Mouse (Mus musculus): ENCODE data around the gene H2-M2. TPM values are rescaled to one million over a fixed set of nuclear protein-coding genes. Genes with fewer than 3 reads are reported as not detected.

The H2-M2 gene
- 0.52 TPM for polyA plus RNA-seq (2014; fragmentation: Illumina TruSeq; extraction: RNeasy Lipid Tissue Mini Kit (QIAGEN cat#74804); ENCODE audit: low read depth, low replicate concordance)

GRCm38 (mm10) chr17:37483452-37483851, at the start of gene H2-M2:
Gene H2-M2 (minus strand): TSS chr17:37483552.

GRCm38 (mm10) chr17:37507730-37508129, 24.4 kb upstream of the H2-M2 start, which contains the start of gene Olfr111:
Gene Olfr111 (plus strand): TSS chr17:37508030.

GRCm38 (mm10) chr17:37491930-37492518, 8.7 kb upstream of the H2-M2 start, which contains the start of gene Olfr110:
Gene Olfr110 (plus strand): TSS chr17:37492468.

GRCm38 (mm10) chr17:37458616-37459015, 24.7 kb downstream of the H2-M2 start, which contains the start of gene Olfr109:
Gene Olfr109 (plus strand): TSS chr17:37458916.

GRCm38 (mm10) chr17:37445180-37445579, 38.2 kb downstream of the H2-M2 start, which contains the start of gene Olfr108:
Gene Olfr108 (plus strand): TSS chr17:37445480.

Other genes starting within 250 kb of the H2-M2 start
- gene Olfr97, start 246.2 kb downstream of the H2-M2 start, polyA plus RNA-seq (2014; fragmentation: Illumina TruSeq; extraction: RNeasy Lipid Tissue Mini Kit (QIAGEN cat#74804); ENCODE audit: low read depth, low replicate concordance), result not detected
- not detected for gene Olfr98, start 219.8 kb downstream of the H2-M2 start, polyA plus RNA-seq (2014; fragmentation: Illumina TruSeq; extraction: RNeasy Lipid Tissue Mini Kit (QIAGEN cat#74804); ENCODE audit: low read depth, low replicate concordance)
- gene H2-M3, start 213.3 kb downstream of the H2-M2 start, polyA plus RNA-seq (2014; fragmentation: Illumina TruSeq; extraction: RNeasy Lipid Tissue Mini Kit (QIAGEN cat#74804); ENCODE audit: low read depth, low replicate concordance), result 0.58 TPM
- not detected for gene Olfr99, start 200.1 kb downstream of the H2-M2 start, polyA plus RNA-seq (2014; fragmentation: Illumina TruSeq; extraction: RNeasy Lipid Tissue Mini Kit (QIAGEN cat#74804); ENCODE audit: low read depth, low replicate concordance)
- not detected for gene Olfr101, start 179.2 kb downstream of the H2-M2 start, polyA plus RNA-seq (2014; fragmentation: Illumina TruSeq; extraction: RNeasy Lipid Tissue Mini Kit (QIAGEN cat#74804); ENCODE audit: low read depth, low replicate concordance)
- not detected for gene Olfr102, start 166.5 kb downstream of the H2-M2 start, polyA plus RNA-seq (2014; fragmentation: Illumina TruSeq; extraction: RNeasy Lipid Tissue Mini Kit (QIAGEN cat#74804); ENCODE audit: low read depth, low replicate concordance)
- not detected for gene Olfr103, start 143.9 kb downstream of the H2-M2 start, polyA plus RNA-seq (2014; fragmentation: Illumina TruSeq; extraction: RNeasy Lipid Tissue Mini Kit (QIAGEN cat#74804); ENCODE audit: low read depth, low replicate concordance)
- not detected for gene Olfr104-ps, start 124.0 kb downstream of the H2-M2 start, polyA plus RNA-seq (2014; fragmentation: Illumina TruSeq; extraction: RNeasy Lipid Tissue Mini Kit (QIAGEN cat#74804); ENCODE audit: low read depth, low replicate concordance)
- gene Olfr105-ps, start 104.5 kb downstream of the H2-M2 start, polyA plus RNA-seq (2014; fragmentation: Illumina TruSeq; extraction: RNeasy Lipid Tissue Mini Kit (QIAGEN cat#74804); ENCODE audit: low read depth, low replicate concordance), result not detected
- not detected for gene Olfr106-ps, start 93.2 kb downstream of the H2-M2 start, polyA plus RNA-seq (2014; fragmentation: Illumina TruSeq; extraction: RNeasy Lipid Tissue Mini Kit (QIAGEN cat#74804); ENCODE audit: low read depth, low replicate concordance)
- gene Olfr107, start 84.3 kb downstream of the H2-M2 start, polyA plus RNA-seq (2014; fragmentation: Illumina TruSeq; extraction: RNeasy Lipid Tissue Mini Kit (QIAGEN cat#74804); ENCODE audit: low read depth, low replicate concordance), result not detected
- gene Olfr108, start 38.1 kb downstream of the H2-M2 start, polyA plus RNA-seq (2014; fragmentation: Illumina TruSeq; extraction: RNeasy Lipid Tissue Mini Kit (QIAGEN cat#74804); ENCODE audit: low read depth, low replicate concordance), result not detected
- not detected for gene Olfr109, start 24.6 kb downstream of the H2-M2 start, polyA plus RNA-seq (2014; fragmentation: Illumina TruSeq; extraction: RNeasy Lipid Tissue Mini Kit (QIAGEN cat#74804); ENCODE audit: low read depth, low replicate concordance)
- gene Olfr110, start 8.9 kb upstream of the H2-M2 start, polyA plus RNA-seq (2014; fragmentation: Illumina TruSeq; extraction: RNeasy Lipid Tissue Mini Kit (QIAGEN cat#74804); ENCODE audit: low read depth, low replicate concordance), result not detected
- not detected for gene Olfr111, start 24.5 kb upstream of the H2-M2 start, polyA plus RNA-seq (2014; fragmentation: Illumina TruSeq; extraction: RNeasy Lipid Tissue Mini Kit (QIAGEN cat#74804); ENCODE audit: low read depth, low replicate concordance)
- gene Olfr112, start 85.9 kb upstream of the H2-M2 start, polyA plus RNA-seq (2014; fragmentation: Illumina TruSeq; extraction: RNeasy Lipid Tissue Mini Kit (QIAGEN cat#74804); ENCODE audit: low read depth, low replicate concordance), result not detected
- not detected for gene Olfr113, start 94.1 kb upstream of the H2-M2 start, polyA plus RNA-seq (2014; fragmentation: Illumina TruSeq; extraction: RNeasy Lipid Tissue Mini Kit (QIAGEN cat#74804); ENCODE audit: low read depth, low replicate concordance)
- not detected for gene Olfr114, start 109.2 kb upstream of the H2-M2 start, polyA plus RNA-seq (2014; fragmentation: Illumina TruSeq; extraction: RNeasy Lipid Tissue Mini Kit (QIAGEN cat#74804); ENCODE audit: low read depth, low replicate concordance)
- not detected for gene Olfr115, start 143.6 kb upstream of the H2-M2 start, polyA plus RNA-seq (2014; fragmentation: Illumina TruSeq; extraction: RNeasy Lipid Tissue Mini Kit (QIAGEN cat#74804); ENCODE audit: low read depth, low replicate concordance)
- gene Olfr116, start 143.6 kb upstream of the H2-M2 start, polyA plus RNA-seq (2014; fragmentation: Illumina TruSeq; extraction: RNeasy Lipid Tissue Mini Kit (QIAGEN cat#74804); ENCODE audit: low read depth, low replicate concordance), result not detected
- gene Olfr117, start 180.2 kb upstream of the H2-M2 start, polyA plus RNA-seq (2014; fragmentation: Illumina TruSeq; extraction: RNeasy Lipid Tissue Mini Kit (QIAGEN cat#74804); ENCODE audit: low read depth, low replicate concordance), result not detected
- gene Olfr118, start 183.4 kb upstream of the H2-M2 start, polyA plus RNA-seq (2014; fragmentation: Illumina TruSeq; extraction: RNeasy Lipid Tissue Mini Kit (QIAGEN cat#74804); ENCODE audit: low read depth, low replicate concordance), result not detected
- not detected for gene Olfr119, start 213.0 kb upstream of the H2-M2 start, polyA plus RNA-seq (2014; fragmentation: Illumina TruSeq; extraction: RNeasy Lipid Tissue Mini Kit (QIAGEN cat#74804); ENCODE audit: low read depth, low replicate concordance)
- gene Olfr120, start 238.3 kb upstream of the H2-M2 start, polyA plus RNA-seq (2014; fragmentation: Illumina TruSeq; extraction: RNeasy Lipid Tissue Mini Kit (QIAGEN cat#74804); ENCODE audit: low read depth, low replicate concordance), result not detected

Measured in adrenal gland, adult 10 weeks (tissue).